Mouse (Mus musculus) common myeloid progenitor, adult 5-6 weeks (primary cell): ENCODE results near the gene Tmem116. TPM values are rescaled to one million over a fixed set of nuclear protein-coding genes. Genes with fewer than 3 reads are reported as not detected.

ENCODE experiments used
- ATAC-seq: replicated peaks from 2 replicates; pipeline ENCODE4 v1.8.0; 2016; ENCODE audit warnings: low read depth, mild to moderate bottlenecking, moderate TSS enrichment, inconsistent platforms; ENCODE audit not compliant: poor library complexity, severe bottlenecking
- total RNA-seq: library from RNA; stranded (forward); fragments of 200-1000, 187-1606 nt; gene quantifications from 2 replicates; pipeline ENCODE4 v1.2.3, GENCODE M21; 2017

Tmem116 gene
- total RNA-seq, 1 experiment from 2014 or later = 0.14 TPM

DNA sequence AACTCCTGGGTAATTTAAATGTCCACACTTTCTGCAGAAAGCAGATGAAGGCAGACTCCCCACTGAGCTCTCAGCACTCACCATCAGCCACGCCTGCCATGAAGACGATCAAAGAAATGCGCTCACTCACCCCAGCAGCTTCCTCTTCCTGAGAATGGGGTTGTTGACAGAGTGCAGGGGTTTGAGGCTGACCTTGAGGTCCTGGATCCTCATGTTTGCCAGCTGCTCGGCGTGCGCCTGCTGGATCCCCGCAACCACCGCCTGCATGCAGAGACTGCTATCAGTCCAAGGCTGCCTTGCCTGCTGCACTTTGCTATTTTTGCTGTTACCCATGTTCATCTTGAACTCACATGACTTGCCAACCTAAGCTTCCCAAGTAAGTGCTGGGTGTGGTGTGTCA is 75.3 kb downstream of the Tmem116 start:
- ATAC-seq = no peak

DNA sequence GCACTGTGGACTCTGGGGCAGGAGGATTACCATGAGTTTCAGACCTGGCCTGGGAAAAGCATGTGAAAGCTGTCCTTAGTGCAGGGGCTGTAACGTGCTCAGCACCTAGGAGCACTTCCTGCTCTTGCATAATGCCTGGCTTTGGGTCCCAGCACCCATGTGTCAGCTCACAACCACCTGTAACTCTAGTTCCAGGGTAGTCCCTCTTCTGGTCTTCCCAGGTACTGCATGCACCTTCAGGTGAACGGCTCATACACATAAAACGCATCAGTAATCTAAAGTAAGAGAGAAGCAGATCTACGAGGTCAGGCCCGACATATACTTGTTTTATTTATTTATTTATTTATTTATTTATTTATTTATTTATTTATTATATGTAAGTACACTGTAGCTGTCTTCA is 82.8 kb downstream of the Tmem116 start:
- 0 out of 2 replicates have a peak, but pooled peaks have one; percentile 22 for ATAC-seq

DNA sequence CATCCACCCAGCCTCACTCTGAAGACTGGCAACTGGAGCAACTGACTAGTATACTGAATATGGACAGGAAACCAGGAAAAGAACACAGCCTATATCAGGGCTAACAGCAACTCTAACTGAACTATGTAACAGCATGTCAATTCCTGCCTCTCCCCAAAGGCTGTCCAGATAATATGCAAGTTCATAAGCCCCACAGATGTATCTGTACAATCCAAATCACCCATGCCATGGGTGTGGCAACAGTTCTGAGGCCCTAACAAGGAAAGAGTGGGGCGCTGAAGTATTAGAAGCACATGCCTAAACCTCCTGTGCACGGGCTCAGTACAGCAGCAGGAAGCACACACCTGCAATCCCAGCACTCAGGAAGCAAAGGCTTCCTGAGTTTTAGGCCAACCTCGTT is 83.4 kb downstream of the Tmem116 start:
- ATAC-seq = no peak

DNA sequence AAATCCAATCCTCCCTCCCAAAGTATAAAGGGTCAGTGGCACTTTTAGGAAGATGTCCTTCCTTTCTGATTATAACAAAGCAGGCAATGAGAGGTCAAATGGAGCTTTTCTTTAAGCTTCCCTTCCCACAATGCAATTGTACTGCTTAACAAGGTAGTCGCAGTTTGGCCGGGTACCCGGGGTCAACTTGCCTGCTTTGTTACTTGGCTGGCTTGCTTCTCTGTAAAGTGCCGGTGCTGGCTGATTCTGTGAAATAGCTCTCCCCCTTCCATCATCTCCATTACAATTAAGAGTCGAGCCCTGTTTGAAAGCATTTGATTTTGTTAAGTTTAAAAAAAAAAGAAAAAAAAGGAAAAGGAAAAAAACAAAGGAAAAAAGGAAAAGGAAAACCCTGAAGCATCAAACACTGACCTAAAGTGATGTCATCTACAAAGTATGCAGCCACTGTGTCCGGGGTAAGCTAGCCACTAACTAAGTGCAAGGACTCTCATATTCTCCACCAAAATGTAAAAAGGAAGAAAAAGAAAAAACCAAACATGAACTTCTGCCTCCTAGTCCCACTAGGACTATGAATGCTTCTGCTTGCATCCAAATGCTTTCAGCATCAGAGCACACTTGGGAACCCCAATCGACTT is 85.3 kb downstream of the Tmem116 start:
- ATAC-seq = no peak

DNA sequence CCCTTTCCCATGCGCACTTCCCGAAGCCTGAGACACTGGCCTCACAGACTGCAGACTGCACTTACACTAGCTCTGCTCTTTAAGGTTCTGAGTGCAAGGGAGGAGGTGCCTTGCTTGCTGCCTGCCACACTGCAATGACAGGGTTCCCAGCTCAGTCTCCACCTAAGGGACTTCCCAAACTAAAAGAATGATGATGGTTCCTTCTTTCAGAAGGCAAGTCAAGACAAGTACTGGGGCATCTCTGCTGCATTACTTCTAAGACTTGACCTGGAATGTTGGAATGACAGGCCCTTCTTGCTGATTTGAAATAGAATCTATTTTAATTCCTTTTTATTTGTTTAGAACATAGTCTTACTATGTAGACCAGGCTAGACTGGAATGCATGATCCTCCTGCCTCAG is 85.9 kb downstream of the Tmem116 start:
- ATAC-seq = no peak

DNA sequence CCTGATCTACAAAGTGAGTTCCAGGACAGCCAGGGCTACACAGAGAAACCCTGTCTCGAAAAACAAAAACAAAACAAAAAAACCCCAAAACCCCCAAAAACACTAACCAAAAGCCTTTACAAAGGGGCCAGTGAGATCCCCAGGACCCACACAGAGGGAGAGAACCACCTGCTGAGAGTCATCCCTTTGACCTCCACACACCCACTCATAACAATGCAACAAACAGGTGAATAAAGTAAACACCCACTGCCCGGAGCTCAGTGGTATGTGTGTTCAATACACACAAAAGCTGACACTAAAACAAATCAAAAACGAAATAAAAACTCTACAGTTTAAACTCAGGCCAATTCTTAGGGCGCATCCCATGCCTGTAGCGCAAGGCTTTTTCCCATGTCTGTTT is 88.4 kb downstream of the Tmem116 start:
- ATAC-seq = no peak

DNA sequence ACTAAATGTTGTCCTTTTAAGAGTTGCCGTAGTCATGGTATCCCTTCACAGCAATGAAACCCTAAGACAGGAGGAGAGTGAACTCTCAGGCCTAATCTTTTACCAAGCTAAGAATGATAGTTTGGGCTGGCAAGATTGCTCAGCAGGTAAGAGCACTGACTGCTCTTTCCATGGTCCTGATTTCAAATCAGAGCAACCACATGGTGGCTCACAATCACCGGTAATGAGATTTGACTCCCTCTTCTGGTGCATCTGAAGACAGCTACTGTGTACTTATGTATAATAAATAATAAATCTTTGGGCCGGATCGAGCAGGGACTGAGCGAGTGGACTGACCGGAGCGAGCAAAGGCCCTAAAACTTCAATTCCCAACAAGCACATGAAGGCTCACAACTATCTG is 89.5 kb downstream of the Tmem116 start:
- no peak for ATAC-seq

DNA sequence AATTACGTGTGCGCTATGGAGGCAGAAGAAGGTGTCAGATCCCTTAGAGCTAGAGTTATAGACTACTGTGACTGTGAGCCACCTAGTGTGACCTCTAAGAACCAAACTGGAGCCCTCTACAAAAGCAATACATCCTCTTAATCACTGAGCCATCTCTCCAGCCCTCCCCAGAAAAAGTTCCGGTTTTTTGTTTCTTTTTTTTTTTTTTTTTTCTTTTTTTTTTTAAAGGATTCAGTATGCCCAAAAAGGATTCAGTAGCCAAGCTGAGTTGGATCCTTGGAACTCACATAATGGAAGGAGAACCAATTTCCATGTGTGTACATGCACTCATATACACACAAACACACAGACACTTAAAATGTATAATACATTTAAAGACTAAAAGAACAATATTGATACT is 91.7 kb downstream of the Tmem116 start:
- ATAC-seq = no peak

DNA sequence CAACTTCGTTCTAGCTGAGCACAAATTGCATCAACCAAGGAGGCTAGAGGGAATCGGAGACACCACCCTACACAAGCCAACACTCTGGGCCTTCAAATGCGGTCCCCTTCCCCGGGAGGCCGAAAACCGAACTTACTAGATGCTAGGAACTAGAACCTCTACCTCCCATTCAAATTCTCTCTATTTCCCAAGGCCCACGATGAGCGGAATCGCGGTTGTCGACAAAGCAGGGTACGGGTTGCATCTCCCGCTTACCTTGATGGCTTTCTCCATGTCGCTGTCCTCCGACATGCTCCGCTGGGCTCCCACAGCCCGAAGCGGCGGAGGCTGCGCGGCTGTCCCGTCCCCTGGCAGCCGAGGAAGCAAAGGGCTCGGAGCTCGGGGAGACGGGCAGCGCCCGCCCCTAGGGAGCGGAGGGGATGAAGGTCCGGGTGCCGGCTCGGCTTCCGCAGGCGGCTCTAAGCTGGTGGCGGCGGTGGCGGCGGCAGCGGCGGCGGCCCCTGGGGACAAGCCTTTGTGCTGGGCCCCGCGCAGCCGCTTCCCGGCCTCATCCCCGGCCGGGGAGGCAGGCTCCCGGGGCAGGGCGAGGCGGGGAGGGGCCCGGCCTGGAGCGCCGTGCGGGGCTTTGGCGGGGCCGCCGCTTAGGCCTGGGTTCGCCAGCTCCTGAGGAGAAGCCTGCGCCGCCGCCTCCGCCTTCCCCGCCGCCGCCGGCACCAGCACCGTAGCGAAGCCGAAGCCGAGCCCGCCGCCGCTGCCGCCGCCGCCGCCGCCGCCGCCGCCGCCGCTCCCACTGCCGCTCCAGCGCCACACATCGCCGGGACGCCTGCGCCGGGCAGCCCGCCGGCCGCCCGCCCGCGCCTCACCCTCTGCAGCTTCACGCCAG is 93.5 kb downstream of the Tmem116 start, which contains the start of the genes Adam1a and Gm42878:
Adam1a (minus strand) TSS at position 573 of the 883 bp plus-strand sequence.
Gm42878 (minus strand) TSS at position 573 of the 883 bp plus-strand sequence.
- ATAC-seq = no peak

DNA sequence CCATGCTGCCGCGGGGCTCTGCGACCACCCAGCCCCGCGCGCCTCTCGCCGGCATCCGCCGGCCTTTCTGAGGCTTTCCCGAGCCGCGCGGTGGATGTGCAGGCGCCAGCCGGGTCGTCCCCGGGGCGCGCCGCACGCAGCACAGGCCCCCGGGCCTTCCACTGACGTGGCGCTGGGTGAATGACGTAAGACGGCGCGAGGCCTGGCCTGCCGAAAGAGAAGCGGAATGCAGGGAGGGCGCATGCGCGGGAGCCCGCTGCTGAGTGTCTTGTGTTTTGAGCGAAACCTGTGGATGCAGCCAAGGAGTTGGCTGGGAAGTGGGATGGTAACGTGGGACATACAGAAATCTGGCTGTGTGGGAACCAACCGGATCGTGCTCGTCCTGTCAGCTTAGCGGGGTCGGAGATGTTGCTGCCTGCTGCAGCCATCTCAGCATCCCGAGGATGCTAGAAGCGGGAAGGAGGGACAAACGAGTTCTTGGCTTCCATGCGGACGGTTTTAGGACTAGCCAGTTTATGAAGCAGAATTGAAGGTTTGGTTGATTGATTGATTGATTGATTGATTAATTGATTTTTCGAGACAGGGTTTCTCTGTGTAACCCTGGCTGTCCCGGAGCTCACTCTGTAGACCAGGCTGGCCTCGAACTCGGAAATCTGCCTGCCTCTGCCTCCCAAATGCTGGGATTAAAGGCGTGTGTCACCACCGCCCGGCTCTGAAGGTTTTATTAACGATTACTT is 94.3 kb downstream of the Tmem116 start, which contains the start of gene Mapkapk5:
Mapkapk5 (minus strand) TSS at position 113 of the 737 bp plus-strand sequence.
- peak; percentile 92 for ATAC-seq

DNA sequence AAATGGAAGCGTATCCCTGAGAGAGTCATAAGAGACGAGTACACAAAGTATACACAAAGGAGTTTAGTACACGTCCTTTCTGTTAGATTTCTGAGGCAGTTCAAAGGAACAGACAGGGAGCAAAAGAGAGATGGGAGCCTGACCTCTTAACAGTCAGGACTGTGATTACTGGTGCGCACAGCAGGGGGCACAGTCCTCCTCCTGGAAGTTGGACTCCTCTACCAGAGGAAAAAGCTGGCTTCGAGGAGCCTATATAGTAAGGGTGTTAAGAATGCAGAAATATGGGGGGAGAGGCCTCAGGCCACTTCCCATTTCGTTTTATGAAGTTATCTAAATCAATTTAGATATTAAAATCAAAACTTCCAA is 94.8 kb downstream of the Tmem116 start:
- ATAC-seq = peak; percentile 76

DNA sequence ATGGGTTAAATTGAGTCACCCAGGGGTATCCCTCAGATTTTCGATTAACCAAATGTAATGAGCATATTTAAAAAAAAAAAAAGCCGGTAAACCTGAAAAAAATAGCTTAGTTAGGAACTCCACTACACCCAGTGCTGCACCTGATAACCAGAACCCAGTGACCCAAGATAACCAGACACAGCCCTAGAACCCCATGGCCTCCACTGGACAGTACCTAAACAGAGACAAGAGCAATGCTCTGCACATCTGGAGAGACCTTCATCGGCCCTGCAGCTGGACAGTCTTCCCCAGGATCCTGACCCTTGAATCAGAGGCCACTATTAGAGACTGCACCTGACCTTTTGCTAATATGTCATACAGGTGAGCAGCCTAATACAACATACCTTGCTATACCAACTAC is 95.4 kb downstream of the Tmem116 start:
- no peak for ATAC-seq

DNA sequence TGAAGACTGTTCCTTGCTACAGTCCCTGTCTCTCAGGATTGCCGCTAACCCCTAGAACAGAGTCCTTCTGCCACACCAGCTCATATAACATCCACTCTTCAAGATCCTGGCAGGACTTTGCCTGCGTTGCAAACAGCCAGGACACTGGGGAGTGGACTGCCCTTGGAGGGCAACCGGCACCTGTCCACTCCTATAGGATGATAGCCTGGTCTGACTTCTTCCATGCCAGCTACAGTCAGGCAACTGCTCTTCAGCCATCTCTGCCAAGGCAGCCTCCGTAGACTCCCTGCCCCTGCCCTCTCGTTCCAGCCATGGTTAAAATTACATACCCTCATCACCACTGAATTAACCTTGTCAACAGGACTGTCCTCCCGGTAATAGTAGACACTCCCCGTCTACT is 97.5 kb downstream of the Tmem116 start:
- ATAC-seq = no peak

DNA sequence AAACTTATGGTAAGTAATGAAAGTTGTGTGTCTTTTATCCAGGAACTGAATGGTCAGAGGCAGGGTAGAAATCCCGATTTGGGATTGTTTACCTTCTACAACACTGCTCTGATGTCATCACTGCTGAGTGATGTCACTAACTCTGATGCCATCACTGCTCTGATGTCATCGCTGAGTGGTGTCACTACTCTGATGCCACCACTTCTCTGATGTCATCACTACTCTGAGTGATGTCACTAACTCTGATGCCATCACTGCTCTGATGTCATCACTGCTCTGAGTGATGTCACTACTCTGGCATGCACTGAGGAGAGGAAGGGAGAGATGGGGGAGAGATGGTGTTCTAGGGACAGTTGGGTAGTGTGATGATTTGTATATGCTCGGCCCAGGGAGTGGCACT is 110.7 kb downstream of the Tmem116 start:
- no peak for ATAC-seq

DNA sequence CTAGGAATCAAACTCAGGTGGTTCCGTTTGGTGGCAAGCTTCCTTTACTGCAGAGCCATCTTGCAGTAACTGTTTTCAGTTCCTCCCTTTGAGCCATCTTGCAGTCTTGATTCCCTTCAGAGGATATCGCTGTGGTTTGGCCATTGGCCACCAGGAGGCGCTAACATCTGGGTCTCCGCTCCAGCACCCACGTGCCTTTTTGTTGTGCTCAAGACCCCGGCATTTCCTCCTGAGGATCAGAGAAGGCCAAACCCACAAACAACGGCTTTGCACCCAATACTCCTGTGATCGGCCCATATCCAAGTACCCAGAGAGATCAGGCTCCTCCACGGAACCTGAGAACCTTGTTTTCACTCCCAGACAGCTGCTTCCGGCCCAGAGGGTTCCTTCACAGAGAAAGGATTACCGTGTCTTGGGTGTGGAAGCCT is 112.8 kb downstream of the Tmem116 start:
- peak; percentile 95 for ATAC-seq

DNA sequence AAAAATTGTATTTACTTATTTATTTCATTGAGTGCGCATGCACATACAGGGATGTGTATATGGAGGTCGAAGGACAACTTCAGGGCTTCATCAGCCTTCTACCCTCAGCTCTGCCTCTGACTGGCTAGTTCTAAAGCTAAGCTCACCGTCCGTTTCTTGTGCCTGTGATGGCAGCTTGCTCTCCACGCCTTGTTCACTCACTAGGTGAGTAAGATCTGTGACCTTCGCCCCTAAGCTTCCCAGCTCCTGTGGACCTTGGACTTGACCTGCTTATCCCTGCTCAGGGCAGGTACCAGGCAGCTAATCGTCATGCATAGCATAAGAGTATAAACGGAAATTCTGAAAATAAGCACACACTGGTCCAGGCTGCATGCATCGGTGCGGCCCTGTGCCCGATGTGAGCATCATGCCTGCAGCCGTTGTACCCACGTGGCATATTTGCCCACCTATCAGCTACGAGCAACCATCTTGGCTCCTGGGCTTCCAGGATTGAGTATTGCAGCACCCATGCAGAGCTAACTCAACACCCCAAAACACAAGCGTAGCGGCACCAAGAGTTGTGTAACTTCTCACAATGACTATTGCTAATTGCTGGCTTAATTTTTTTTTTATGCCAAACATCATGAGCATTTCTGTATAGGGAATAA is 114.5 kb downstream of the Tmem116 start:
- ATAC-seq = no peak

DNA sequence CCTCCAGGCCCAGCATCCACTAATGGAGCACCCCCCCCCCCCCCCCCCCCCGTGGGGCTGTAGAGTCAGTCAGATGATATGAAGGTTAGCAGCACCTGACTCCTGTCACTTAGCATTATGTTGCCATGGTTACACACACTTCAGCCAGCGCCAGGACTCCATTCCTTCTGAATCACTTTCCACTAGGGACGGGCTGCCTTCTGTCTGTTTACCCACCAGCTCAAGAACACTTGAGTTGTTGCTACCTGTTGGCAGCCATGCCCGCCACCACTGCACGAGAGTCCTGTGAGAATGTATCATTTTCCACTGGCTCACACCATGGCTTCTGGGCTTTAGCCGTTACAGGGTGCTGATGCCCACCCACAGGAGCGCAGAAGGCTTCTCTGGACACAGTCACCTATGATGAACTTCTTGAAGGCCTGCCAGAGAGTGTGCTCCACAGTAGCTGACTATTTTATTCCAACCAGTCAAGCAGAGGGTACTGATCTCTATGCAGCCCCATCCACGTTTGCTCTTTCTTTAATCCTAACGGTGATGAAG is 118.3 kb downstream of the Tmem116 start:
- ATAC-seq = no peak

DNA sequence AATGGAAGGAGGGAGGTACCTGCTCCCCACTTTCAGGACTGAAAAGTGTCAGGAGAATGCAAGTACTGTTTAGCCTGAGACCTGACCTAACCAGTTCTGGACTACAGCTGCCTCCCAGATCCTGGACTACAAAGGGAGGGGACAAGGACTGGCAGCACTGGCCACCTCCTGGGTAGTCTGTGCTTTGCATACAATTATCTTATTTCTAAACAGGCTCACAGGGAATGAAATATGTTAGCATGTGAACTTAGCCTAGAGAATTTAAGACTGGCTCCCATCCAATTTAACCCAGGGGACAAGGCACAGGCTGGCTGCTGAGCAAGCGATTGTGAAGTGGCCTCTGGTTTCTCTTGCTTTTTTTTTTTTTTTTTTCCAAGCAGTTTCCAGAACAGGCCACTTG is 119.1 kb downstream of the Tmem116 start:
- no peak for ATAC-seq
